Mouse (Mus musculus): ENCODE results near the gene Morc4. TPM values are rescaled to one million over a fixed set of nuclear protein-coding genes. Genes with fewer than 3 reads are reported as not detected.

Gene Morc4
- total and polyA plus RNA-seq, 2 experiments from 2014 or later, result 3.0 to 6.0 TPM

GRCm38 (mm10) chrX:139859402-139859801 is 12.1 kb downstream of the Morc4 start:
- Histone ChIP-seq H3K4me2 (ENCODE audit: low read depth, low read length) (no peak overlapping the region), H3K4me3 (ENCODE audit: low read length) (no peak overlapping the region), H3K27ac (no peak overlapping the region), H3K9ac (replicated peaks; ENCODE audit: low read length) (no peak overlapping the region), H3K27me3 (ENCODE audit: insufficient read depth, low read length) (no peaks in the 10 kb centered on the region), H3K4me1 (ENCODE audit: insufficient read depth, low read length) (no peaks in the 10 kb centered on the region), H3K9me3 (ENCODE audit: low read length) (no peaks in the 10 kb centered on the region), H3K36me3 (ENCODE audit: insufficient read depth, low read length) (no peaks in the 10 kb centered on the region)
- ATAC-seq (no peak), DNase-seq (ENCODE audit: low spot score) (no peak)
- no peak for TF ChIP-seq CTCF (IDR thresholded peaks at IDR 0.05; ENCODE audit: low read depth)
- WGBS, result 83% methylated on average over 5 of the region's 5 CpGs

- Histone ChIP-seq H3K9me3 (ENCODE audit: low read length) (no peaks in the 10 kb centered on the region), H3K36me3 (ENCODE audit: insufficient read depth, low read length) (no peaks in the 10 kb centered on the region), H3K4me2 (ENCODE audit: low read depth, low read length) (no peak overlapping the region), H3K4me3 (ENCODE audit: low read length) (no peak overlapping the region), H3K4me1 (ENCODE audit: insufficient read depth, low read length) (no peaks in the 10 kb centered on the region), H3K27ac (no peak overlapping the region), H3K9ac (replicated peaks; ENCODE audit: low read length) (no peak overlapping the region), H3K27me3 (ENCODE audit: insufficient read depth, low read length) (no peaks in the 10 kb centered on the region)
- DNase-seq (ENCODE audit: low spot score), result no peak
- WGBS, result 92% methylated on average over 4 of the region's 4 CpGs
- no peak for ATAC-seq
- no peak for TF ChIP-seq CTCF (IDR thresholded peaks at IDR 0.05; ENCODE audit: low read depth)
Observed at GRCm38 (mm10) chrX:139854795-139855194, 16.7 kb downstream of the Morc4 start.

GRCm38 (mm10) chrX:139841091-139841490 is 30.4 kb downstream of the Morc4 start:
- WGBS, result 78% methylated on average over 6 of the region's 6 CpGs
- DNase-seq (ENCODE audit: low spot score) (no peak), ATAC-seq (no peak)
- Histone ChIP-seq H3K4me2 (ENCODE audit: low read depth, low read length) (no peak overlapping the region), H3K36me3 (ENCODE audit: insufficient read depth, low read length) (no peaks in the 10 kb centered on the region), H3K27ac (no peak overlapping the region), H3K4me1 (ENCODE audit: insufficient read depth, low read length) (no peaks in the 10 kb centered on the region), H3K9me3 (ENCODE audit: low read length) (no peaks in the 10 kb centered on the region), H3K9ac (replicated peaks; ENCODE audit: low read length) (no peak overlapping the region), H3K4me3 (ENCODE audit: low read length) (no peak overlapping the region), H3K27me3 (ENCODE audit: insufficient read depth, low read length) (no peaks in the 10 kb centered on the region)
- TF ChIP-seq CTCF (IDR thresholded peaks at IDR 0.05; ENCODE audit: low read depth), result no peak

- Histone ChIP-seq H3K27me3 (ENCODE audit: insufficient read depth, low read length) (no peaks in the 10 kb centered on the region), H3K4me1 (ENCODE audit: insufficient read depth, low read length) (no peaks in the 10 kb centered on the region), H3K36me3 (ENCODE audit: insufficient read depth, low read length) (no peaks in the 10 kb centered on the region), H3K27ac (no peak overlapping the region), H3K9ac (replicated peaks; ENCODE audit: low read length) (no peak overlapping the region), H3K4me2 (ENCODE audit: low read depth, low read length) (no peak overlapping the region), H3K4me3 (ENCODE audit: low read length) (no peak overlapping the region), H3K9me3 (ENCODE audit: low read length) (no peaks in the 10 kb centered on the region)
- DNase-seq (ENCODE audit: low spot score) (peak; percentile 17), ATAC-seq (no peak)
- peak; percentile 48 for TF ChIP-seq CTCF (IDR thresholded peaks at IDR 0.05; ENCODE audit: low read depth)
- WGBS, result 48% methylated on average over 3 of the region's 3 CpGs
Observed at GRCm38 (mm10) chrX:139839057-139839456, 32.4 kb downstream of the Morc4 start.

GRCm38 (mm10) chrX:139832464-139832863 is 39.0 kb downstream of the Morc4 start:
- H3K9me3 ChIP-seq (ENCODE audit: low read length), result no peaks in the 10 kb centered on the region
- TF ChIP-seq CTCF (IDR thresholded peaks at IDR 0.05; ENCODE audit: low read depth), result peak; percentile 78
- ATAC-seq (no peak), DNase-seq (ENCODE audit: low spot score) (peak; percentile 69)
- no peaks in the 10 kb centered on the region for H3K36me3 ChIP-seq (ENCODE audit: insufficient read depth, low read length)
- H3K4me3 ChIP-seq (ENCODE audit: low read length), result no peak overlapping the region
- no peaks in the 10 kb centered on the region for H3K27me3 ChIP-seq (ENCODE audit: insufficient read depth, low read length)
- no peak overlapping the region for H3K4me2 ChIP-seq (ENCODE audit: low read depth, low read length)
- no peaks in the 10 kb centered on the region for H3K4me1 ChIP-seq (ENCODE audit: insufficient read depth, low read length)
- WGBS, result 27% methylated on average over 5 of the region's 5 CpGs
- no peak overlapping the region for H3K27ac ChIP-seq
- H3K9ac ChIP-seq (replicated peaks; ENCODE audit: low read length), result no peak overlapping the region

GRCm38 (mm10) chrX:139828363-139829092 is 42.9 kb downstream of the Morc4 start:
- H3K4me3 ChIP-seq (ENCODE audit: low read length), result no peak overlapping the region
- DNase-seq (ENCODE audit: low spot score) (no peak), ATAC-seq (no peak)
- no peaks in the 10 kb centered on the region for H3K27me3 ChIP-seq (ENCODE audit: insufficient read depth, low read length)
- H3K9me3 ChIP-seq (ENCODE audit: low read length), result no peaks in the 10 kb centered on the region
- H3K36me3 ChIP-seq (ENCODE audit: insufficient read depth, low read length), result no peaks in the 10 kb centered on the region
- H3K9ac ChIP-seq (replicated peaks; ENCODE audit: low read length), result no peak overlapping the region
- no peak overlapping the region for H3K4me2 ChIP-seq (ENCODE audit: low read depth, low read length)
- H3K4me1 ChIP-seq (ENCODE audit: insufficient read depth, low read length), result no peaks in the 10 kb centered on the region
- TF ChIP-seq CTCF (IDR thresholded peaks at IDR 0.05; ENCODE audit: low read depth), result no peak
- H3K27ac ChIP-seq, result no peak overlapping the region
- 88% methylated on average over 6 of the region's 6 CpGs for WGBS

- H3K4me2 ChIP-seq (ENCODE audit: low read depth, low read length), result no peak overlapping the region
- H3K36me3 ChIP-seq (ENCODE audit: insufficient read depth, low read length), result no peaks in the 10 kb centered on the region
- H3K9me3 ChIP-seq (ENCODE audit: low read length), result no peaks in the 10 kb centered on the region
- H3K27me3 ChIP-seq (ENCODE audit: insufficient read depth, low read length), result no peaks in the 10 kb centered on the region
- no peak overlapping the region for H3K9ac ChIP-seq (replicated peaks; ENCODE audit: low read length)
- TF ChIP-seq CTCF (IDR thresholded peaks at IDR 0.05; ENCODE audit: low read depth), result no peak
- no peaks in the 10 kb centered on the region for H3K4me1 ChIP-seq (ENCODE audit: insufficient read depth, low read length)
- no peak overlapping the region for H3K27ac ChIP-seq
- WGBS, result 82% methylated on average over 4 of the region's 4 CpGs
- DNase-seq (ENCODE audit: low spot score) (no peak), ATAC-seq (no peak)
- H3K4me3 ChIP-seq (ENCODE audit: low read length), result no peak overlapping the region
Observed at GRCm38 (mm10) chrX:139826926-139827325, 44.6 kb downstream of the Morc4 start.

Data from hindbrain, postnatal 0 days (tissue).